Mouse (Mus musculus) frontal cortex, postnatal 36 days (tissue): ENCODE data around the gene Tex2.
"Not testable (repeated sequence)": the region's sequence is repeated elsewhere in the genome, so short reads cannot be mapped to it uniquely, and the experiment has no call there.

Source experiments
- DNase-seq, 2 experiments: peaks; one replicate each; pipeline ENCODE4 v3.0.0; 2022; ENCODE audit warnings: low spot score in 2 of 2

Tex2 gene

DNA sequence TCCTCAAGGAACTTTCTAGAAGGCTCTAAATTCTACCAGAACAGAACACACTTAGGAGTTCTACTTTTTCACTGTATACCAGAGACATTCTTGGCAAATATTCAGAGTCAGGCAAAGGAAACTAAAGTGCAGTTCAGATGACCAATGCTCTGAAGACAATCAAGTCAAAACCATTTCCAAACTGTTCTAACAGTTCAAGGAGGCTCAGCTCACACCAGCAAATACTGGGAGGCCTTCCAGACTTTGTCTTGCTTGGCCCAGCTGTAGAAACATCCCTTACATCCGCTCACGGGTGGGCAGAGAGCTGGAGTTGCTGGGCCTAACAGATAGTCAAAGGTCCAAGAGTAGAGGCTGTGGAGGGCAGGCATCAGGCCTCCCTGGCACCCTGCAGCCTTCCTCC lies 34.1 kb downstream of the Tex2 start:
- no peak for DNase-seq

- not testable (repeated sequence) for DNase-seq
These were observed 35.4 kb downstream of the Tex2 start for GRCm38 (mm10) chr11:106577624-106578355.

GRCm38 (mm10) chr11:106574456-106574855 lies 38.8 kb downstream of the Tex2 start:
- no peak for DNase-seq

DNA sequence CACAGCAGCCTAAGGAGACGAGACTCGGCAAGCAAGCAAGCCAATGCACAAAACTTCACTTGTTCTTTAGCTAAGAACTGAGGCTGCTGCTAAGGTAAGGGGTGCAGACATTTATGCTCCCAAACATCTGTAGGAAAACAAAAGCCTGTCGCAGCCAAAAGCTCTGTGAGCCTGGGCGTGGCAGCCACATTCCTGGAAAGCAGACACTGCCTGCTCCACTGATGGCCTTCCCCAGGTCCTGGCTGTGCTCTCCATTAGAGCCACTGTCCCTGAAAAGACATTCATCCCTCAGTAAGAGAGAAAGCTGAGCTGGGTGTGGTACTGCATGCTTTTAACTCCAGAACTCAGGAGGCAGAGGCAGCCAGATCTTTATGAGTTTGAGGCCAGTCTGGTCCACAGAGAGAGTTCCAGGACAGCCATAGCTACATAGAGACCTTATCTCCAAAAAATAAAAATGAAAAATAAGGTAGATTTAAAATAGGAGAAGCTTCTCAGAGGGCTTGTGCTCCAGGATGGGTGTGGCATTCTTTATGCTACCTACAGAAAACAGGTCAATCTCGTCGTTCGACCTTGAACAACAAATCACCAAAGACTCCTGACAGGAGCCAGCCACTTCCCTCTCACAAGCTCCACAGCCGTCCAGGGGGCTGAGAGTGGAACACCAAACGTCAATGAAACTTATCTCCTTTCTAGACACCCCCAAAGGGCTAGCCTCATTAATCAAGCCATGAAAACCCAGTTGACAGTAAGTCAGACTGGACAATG lies 39.6 kb downstream of the Tex2 start:
- DNase-seq = no peak

DNA sequence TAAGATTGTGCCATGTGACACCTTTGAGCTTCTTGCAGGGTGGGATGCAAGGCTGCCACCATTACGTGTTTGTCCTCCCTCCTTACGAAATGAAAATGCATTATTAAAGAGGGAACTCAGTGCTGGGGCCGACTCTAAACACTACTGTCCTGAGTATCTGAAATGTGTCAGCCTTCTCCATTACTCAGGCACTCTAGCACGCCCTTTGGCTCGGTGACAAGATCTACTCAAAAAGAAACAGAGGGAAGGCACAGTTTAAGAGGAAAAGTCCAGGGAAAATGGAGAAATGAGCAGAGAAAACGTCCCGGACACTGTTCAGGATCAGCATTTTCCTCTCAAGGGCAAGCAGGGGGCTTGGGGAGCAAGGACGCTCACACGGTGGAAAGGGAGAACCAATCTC lies 40.3 kb downstream of the Tex2 start:
- no peak for DNase-seq

GRCm38 (mm10) chr11:106572020-106572782 lies 41.0 kb downstream of the Tex2 start:
- DNase-seq = peak; percentile 27 to 28

GRCm38 (mm10) chr11:106571026-106571983 lies 41.9 kb downstream of the Tex2 start:
- no peak for DNase-seq

- no peak for DNase-seq
These were observed 44.8 kb downstream of the Tex2 start for GRCm38 (mm10) chr11:106568329-106568960.

GRCm38 (mm10) chr11:106566040-106566785 lies 47.0 kb downstream of the Tex2 start:
- DNase-seq = no peak

- DNase-seq = peak; percentile 77 to 82
These were observed 49.0 kb downstream of the Tex2 start for GRCm38 (mm10) chr11:106564261-106564660.

DNA sequence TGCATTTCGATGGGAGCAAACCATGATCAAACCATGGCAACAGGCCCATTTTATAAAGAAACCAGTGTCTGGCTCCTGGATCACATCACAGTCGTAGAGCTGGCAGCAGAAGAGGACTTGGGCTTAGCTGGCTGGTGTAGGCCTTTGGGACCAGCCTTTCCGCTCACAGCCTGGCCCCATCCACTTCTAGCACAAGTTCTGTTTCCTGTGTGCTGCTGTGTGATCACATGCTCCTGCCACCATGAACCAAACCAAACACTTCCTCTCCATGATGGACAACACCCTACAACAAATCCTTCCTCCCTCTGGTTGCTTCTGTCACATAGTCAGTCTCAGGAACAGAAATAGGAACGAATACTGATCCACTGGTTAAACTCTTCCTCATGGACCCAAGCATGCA lies 50.5 kb downstream of the Tex2 start:
- DNase-seq = no peak

- peak; percentile 44 to 55 for DNase-seq
These were observed 53.5 kb downstream of the Tex2 start for GRCm38 (mm10) chr11:106559773-106560172.

DNA sequence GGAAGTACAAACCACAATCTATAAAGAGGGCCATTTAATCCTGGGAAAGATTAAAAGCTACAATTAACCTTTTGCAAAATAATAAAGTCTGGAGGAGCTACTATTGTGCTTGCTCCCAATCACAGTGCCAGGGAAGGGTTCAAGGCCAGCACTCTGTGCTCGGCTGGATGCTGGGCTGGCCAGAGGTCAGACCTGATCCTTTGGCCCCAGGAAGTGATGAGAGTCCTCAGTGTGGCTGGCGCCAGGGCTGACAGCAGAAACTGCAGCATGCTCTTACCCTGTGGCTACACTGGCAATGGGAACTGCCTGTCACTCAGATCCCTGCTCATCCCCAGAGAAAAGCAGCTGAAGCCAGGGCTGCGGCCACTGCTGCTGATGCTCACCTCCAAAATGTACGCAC lies 55.2 kb downstream of the Tex2 start:
- DNase-seq = no peak

GRCm38 (mm10) chr11:106557398-106557797 lies 55.8 kb downstream of the Tex2 start:
- no peak for DNase-seq

GRCm38 (mm10) chr11:106556689-106557088 lies 56.5 kb downstream of the Tex2 start:
- DNase-seq = no peak

GRCm38 (mm10) chr11:106555805-106556615 lies 57.2 kb downstream of the Tex2 start:
- no peak for DNase-seq

DNA sequence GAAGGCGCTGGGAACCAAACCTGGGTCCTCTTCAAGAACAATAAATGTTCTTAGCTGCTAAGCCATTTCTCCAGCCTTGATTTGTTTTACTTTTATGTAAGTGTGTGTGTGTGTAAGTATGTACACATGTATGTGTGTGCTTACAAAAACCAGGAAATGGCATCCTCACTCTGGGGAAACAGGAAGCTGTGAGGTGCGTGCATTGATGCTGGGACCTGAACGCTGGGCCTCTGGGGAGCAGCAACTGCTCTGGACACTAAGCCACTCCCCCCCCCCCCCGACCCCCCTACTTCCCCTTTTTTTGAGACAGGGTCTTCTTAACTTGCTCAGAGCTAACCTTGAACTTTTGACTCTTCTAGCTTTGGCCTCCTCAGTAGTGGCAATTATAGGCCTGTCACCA lies 62.8 kb downstream of the Tex2 start:
- DNase-seq = no peak

DNA sequence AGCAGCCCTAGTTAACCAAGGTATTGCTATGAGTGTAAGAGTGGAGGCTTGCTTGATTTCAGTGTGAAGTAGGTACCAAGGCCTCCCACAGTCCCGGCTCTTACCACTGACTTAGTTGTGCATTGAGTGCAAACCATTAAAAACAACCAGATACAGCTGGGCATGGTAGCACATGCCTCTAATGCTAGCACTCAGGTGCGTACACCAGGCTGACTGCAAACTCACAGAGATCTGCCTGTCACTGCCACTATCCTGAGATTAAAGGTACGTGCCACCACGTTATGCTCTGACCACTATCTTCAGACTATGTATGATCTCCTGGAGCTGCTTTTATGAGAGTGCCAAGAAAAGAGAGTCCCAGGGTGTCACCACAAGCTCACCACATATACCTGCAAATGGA lies 67.1 kb downstream of the Tex2 start:
- no peak for DNase-seq

GRCm38 (mm10) chr11:106544916-106545315 lies 68.3 kb downstream of the Tex2 start:
- DNase-seq = no peak
